Mouse (Mus musculus) limb, embryonic 15.5 days (tissue): ENCODE measurements at regions not wholly inside any gene's neighbourhood (a gene's known extent, or its start where the extent isn't known, plus 50 kb on each side); places are given as distances from the start of the nearest gene placed in this dataset.

Source experiments
- ATAC-seq: fragments of 200-750 bp; cut with Nextera tagmentation; 2 replicates; pipeline ENCODE4 v1.8.0; 2017; ENCODE audit warnings: low read depth, moderate TSS enrichment; ENCODE audit not compliant: insufficient number of reproducible peaks, low FRiP score, low TSS enrichment
- H3K27ac ChIP-seq: fragments of 300-500 bp; sonication (generic); 2 replicates; pipeline ENCODE4 v1.5.1; 2015; ENCODE audit warnings: moderate library complexity, mild to moderate bottlenecking, inconsistent platforms
- H3K27me3 ChIP-seq: fragments of 300-500 bp; sonication (generic); 2 replicates; pipeline ENCODE4 v1.6.1; 2015; ENCODE audit warnings: inconsistent platforms
- H3K36me3 ChIP-seq: fragments of 300-500 bp; sonication (generic); 2 replicates; pipeline ENCODE4 v1.6.1; 2015; ENCODE audit warnings: inconsistent platforms
- H3K4me1 ChIP-seq: fragments of 300-500 bp; sonication (generic); 2 replicates; pipeline ENCODE4 v1.6.1; 2015; ENCODE audit warnings: inconsistent platforms
- H3K4me2 ChIP-seq: fragments of 300-500 bp; sonication (generic); 2 replicates; pipeline ENCODE4 v1.6.1; 2015; ENCODE audit warnings: mild to moderate bottlenecking, inconsistent platforms
- H3K4me3 ChIP-seq: fragments of 300-500 bp; sonication (generic); 2 replicates; pipeline ENCODE4 v1.5.1; 2015; ENCODE audit warnings: mild to moderate bottlenecking, inconsistent platforms
- H3K9ac ChIP-seq: fragments of 300-500 bp; sonication (generic); 2 replicates; pipeline ENCODE4 v1.6.1; 2015; ENCODE audit warnings: inconsistent platforms
- H3K9me3 ChIP-seq: fragments of 300-500 bp; sonication (generic); 2 replicates; pipeline ENCODE4 v1.6.1; 2016; ENCODE audit warnings: inconsistent platforms
- WGBS: fragments of 180-500 bp; shearing (Covaris S2); methylation state at CpG from one replicate; pipeline ENCODE4 v1.1.7; 2015; 5-methylcytosine and 5-hydroxymethylcytosine counted together

DNA sequence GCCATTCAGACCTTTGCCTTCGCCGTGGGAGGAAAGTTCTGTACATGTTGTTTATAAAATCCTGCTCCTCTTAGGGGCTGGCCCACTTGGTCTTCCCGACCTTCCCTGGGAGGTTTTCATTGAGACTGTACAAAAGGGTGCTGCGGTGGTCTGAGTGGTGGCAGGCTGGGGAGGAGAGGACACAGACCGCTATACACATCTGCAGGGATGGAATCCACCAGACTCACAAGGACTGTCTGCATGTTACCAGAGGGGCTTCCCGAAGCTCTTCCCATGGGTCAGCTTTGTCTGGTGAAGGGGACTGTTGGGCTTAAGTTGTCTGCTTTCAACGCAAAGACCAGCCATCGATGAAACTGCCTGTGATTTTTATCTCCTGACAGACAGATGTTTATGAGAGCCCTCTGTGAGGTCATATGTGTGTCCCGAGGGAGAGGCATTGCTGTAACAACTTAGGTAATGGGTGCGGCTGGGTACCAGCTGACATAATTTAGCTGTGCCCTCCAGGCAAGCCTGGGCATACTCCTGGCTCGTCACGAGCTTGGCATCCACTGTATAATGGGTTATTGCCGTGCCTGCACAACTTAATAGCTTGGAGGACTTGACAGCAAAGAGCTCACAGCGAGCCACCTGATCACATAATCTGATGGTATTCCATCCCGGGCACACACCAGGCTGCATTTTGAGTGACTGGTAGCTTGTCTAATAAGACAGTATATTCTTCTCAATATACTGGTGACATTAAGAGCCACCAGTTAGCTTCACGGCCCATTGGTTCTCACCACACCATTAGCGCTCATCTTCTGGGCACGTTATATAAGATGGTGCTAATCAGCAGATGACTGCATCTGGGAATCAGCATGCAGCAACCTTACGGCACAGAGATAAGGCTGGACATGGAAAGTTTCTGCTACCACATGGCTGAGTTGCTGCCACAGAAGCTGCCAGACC, 128.7 kb downstream of the Ptger3 start:
- Histone ChIP-seq H3K27ac (no peak overlapping the region), H3K4me3 (no peak overlapping the region), H3K9me3 (no peaks in the 10 kb centered on the region), H3K4me2 (no peak overlapping the region), H3K36me3 (no peaks in the 10 kb centered on the region), H3K4me1 (no peaks in the 10 kb centered on the region), H3K27me3 (no peaks in the 10 kb centered on the region), H3K9ac (no peak overlapping the region)
- no peak for ATAC-seq
- 61% methylated on average over 19 of the region's 19 CpGs for WGBS
